Mouse (Mus musculus) kidney, embryonic 14.5 days (tissue): Measurements from ENCODE around the gene Ntpcr. TPM values are rescaled to one million over a fixed set of nuclear protein-coding genes. Genes with fewer than 3 reads are reported as not detected.

Source experiments
- ATAC-seq: fragments of 200-750 bp; cut with Nextera tagmentation; 2 replicates; pipeline ENCODE4 v1.8.0; 2017; ENCODE audit warnings: moderate number of reproducible peaks, mild to moderate bottlenecking, moderate TSS enrichment, moderate library complexity; ENCODE audit not compliant: low FRiP score, low TSS enrichment
- H3K27ac ChIP-seq: fragments of 300-500 bp; sonication (generic); 2 replicates; pipeline ENCODE4 v1.5.1; 2014; ENCODE audit warnings: low read depth, mild to moderate bottlenecking, low read length, moderate library complexity, mixed read lengths
- H3K27me3 ChIP-seq: fragments of 300-500 bp; sonication (generic); 2 replicates; pipeline ENCODE4 v1.6.1; 2014; ENCODE audit warnings: mild to moderate bottlenecking, low read length; ENCODE audit not compliant: control insufficient read depth, insufficient read depth
- H3K36me3 ChIP-seq: fragments of 300-500 bp; sonication (generic); 2 replicates; pipeline ENCODE4 v1.6.1; 2014; ENCODE audit warnings: low read length, mixed read lengths; ENCODE audit not compliant: control insufficient read depth, insufficient read depth
- H3K4me1 ChIP-seq: fragments of 300-500 bp; sonication (generic); 2 replicates; pipeline ENCODE4 v1.6.1; 2014; ENCODE audit warnings: low read length, mixed read lengths; ENCODE audit not compliant: control insufficient read depth, insufficient read depth
- H3K4me2 ChIP-seq: fragments of 300-500 bp; sonication (generic); replicated peaks from 2 replicates; pipeline ENCODE4 v1.6.1; 2014; ENCODE audit warnings: low read depth, mild to moderate bottlenecking, low read length
- H3K4me3 ChIP-seq: fragments of 300-500 bp; sonication (generic); 2 replicates; pipeline ENCODE4 v1.5.1; 2014; ENCODE audit warnings: mild to moderate bottlenecking, low read length
- H3K9ac ChIP-seq: fragments of 300-500 bp; sonication (generic); 2 replicates; pipeline ENCODE4 v1.6.1; 2014; ENCODE audit warnings: low read depth, mild to moderate bottlenecking, low read length, moderate library complexity
- H3K9me3 ChIP-seq: fragments of 300-500 bp; sonication (generic); 2 replicates; pipeline ENCODE4 v1.6.1; 2016; ENCODE audit warnings: low read length; ENCODE audit not compliant: control insufficient read depth
- WGBS: fragments of 180-500 bp; shearing (Covaris S2); extraction: QIAGEN DNeasy Blood & Tissue Kit; methylation state at CpG from one replicate; pipeline ENCODE4 v1.1.7; 2014; 5-methylcytosine and 5-hydroxymethylcytosine counted together
- polyA plus RNA-seq: library from polyadenylated mRNA; unstranded; fragments of >200 nt; fragmentation: Nextera tagmentation; extraction: Ambion mirVana; gene quantifications from 2 replicates; pipeline ENCODE4 v1.2.1, GENCODE M21; 2014

Ntpcr gene
- polyA plus RNA-seq, 1 experiment from 2014 or later: 29.3 TPM

GRCm38 (mm10) chr8:125750846-125751245 lies 21.1 kb downstream of the Ntpcr start:
- peak; percentile 4; the same call in 1 of the 2 replicates for ATAC-seq

GRCm38 (mm10) chr8:125755896-125756295 lies 26.1 kb downstream of the Ntpcr start:
- H3K27me3 ChIP-seq: no peaks in the 10 kb centered on the region
- no peak overlapping the region for H3K4me2 ChIP-seq
- no peak overlapping the region for H3K27ac ChIP-seq
- WGBS: 78% methylated on average over 8 of the region's 8 CpGs
- H3K4me1 ChIP-seq: peaks cover 16% of the 10 kb centered on the region
- H3K9me3 ChIP-seq: no peaks in the 10 kb centered on the region
- H3K4me3 ChIP-seq: no peak overlapping the region
- ATAC-seq: no peak
- H3K36me3 ChIP-seq: no peaks in the 10 kb centered on the region
- H3K9ac ChIP-seq: no peak overlapping the region

More at GRCm38 (mm10) chr8:125750846-125751245, 21.1 kb downstream of the Ntpcr start:
- Histone ChIP-seq H3K4me1 (peaks cover 18% of the 10 kb centered on the region), H3K4me2 (no peak overlapping the region), H3K9me3 (no peaks in the 10 kb centered on the region), H3K9ac (0 out of 2 replicates have a peak overlapping the region, but pooled peaks have one; percentile 18), H3K4me3 (no peak overlapping the region), H3K27ac (peak overlapping the region; percentile 51; the same call in 1 of the 2 replicates), H3K27me3 (no peaks in the 10 kb centered on the region), H3K36me3 (no peaks in the 10 kb centered on the region)
- 36% methylated on average over 8 of the region's 8 CpGs for WGBS

GRCm38 (mm10) chr8:125756391-125757105 lies 26.8 kb downstream of the Ntpcr start:
- no peaks in the 10 kb centered on the region for H3K36me3 ChIP-seq
- H3K4me1 ChIP-seq: peaks cover 9% of the 10 kb centered on the region
- no peak overlapping the region for H3K4me3 ChIP-seq
- no peaks in the 10 kb centered on the region for H3K27me3 ChIP-seq
- no peak overlapping the region for H3K9ac ChIP-seq
- no peak overlapping the region for H3K4me2 ChIP-seq
- peak; percentile 54 for ATAC-seq
- no peaks in the 10 kb centered on the region for H3K9me3 ChIP-seq
- no peak overlapping the region for H3K27ac ChIP-seq
- WGBS: 31% methylated on average over 9 of the region's 9 CpGs

GRCm38 (mm10) chr8:125757106-125757496 lies 27.3 kb downstream of the Ntpcr start:
- no peak overlapping the region for H3K9ac ChIP-seq
- 0 out of 2 replicates have a peak, but pooled peaks have one; percentile 4 for ATAC-seq
- peaks cover 9% of the 10 kb centered on the region for H3K4me1 ChIP-seq
- no peaks in the 10 kb centered on the region for H3K9me3 ChIP-seq
- H3K27me3 ChIP-seq: no peaks in the 10 kb centered on the region
- 84% methylated on average over 1 of the region's 1 CpGs for WGBS
- H3K4me2 ChIP-seq: no peak overlapping the region
- no peak overlapping the region for H3K27ac ChIP-seq
- H3K4me3 ChIP-seq: no peak overlapping the region
- H3K36me3 ChIP-seq: no peaks in the 10 kb centered on the region

GRCm38 (mm10) chr8:125759022-125759421 lies 29.3 kb downstream of the Ntpcr start:
- no peak overlapping the region for H3K9ac ChIP-seq
- H3K27ac ChIP-seq: no peak overlapping the region
- H3K4me1 ChIP-seq: peaks cover 9% of the 10 kb centered on the region
- no peak overlapping the region for H3K4me2 ChIP-seq
- WGBS: 49% methylated on average over 10 of the region's 10 CpGs
- ATAC-seq: no peak
- H3K9me3 ChIP-seq: 0 out of 2 replicates have a peak, but pooled peaks cover 6% of the 10 kb centered on the region
- H3K4me3 ChIP-seq: no peak overlapping the region
- H3K36me3 ChIP-seq: no peaks in the 10 kb centered on the region
- H3K27me3 ChIP-seq: no peaks in the 10 kb centered on the region

GRCm38 (mm10) chr8:125763066-125763786 lies 33.5 kb downstream of the Ntpcr start:
- WGBS: 89% methylated on average over 16 of the region's 16 CpGs
- Histone ChIP-seq H3K4me1 (no peaks in the 10 kb centered on the region), H3K4me2 (no peak overlapping the region), H3K9ac (no peak overlapping the region), H3K4me3 (no peak overlapping the region), H3K9me3 (0 out of 2 replicates have a peak, but pooled peaks cover 6% of the 10 kb centered on the region), H3K27ac (no peak overlapping the region), H3K36me3 (no peaks in the 10 kb centered on the region), H3K27me3 (no peaks in the 10 kb centered on the region)
- ATAC-seq: no peak

- no peak for ATAC-seq
- H3K4me1 ChIP-seq: no peaks in the 10 kb centered on the region
Observed at GRCm38 (mm10) chr8:125768079-125768478, 38.3 kb downstream of the Ntpcr start.

GRCm38 (mm10) chr8:125772300-125772699 lies 42.5 kb downstream of the Ntpcr start:
- H3K9ac ChIP-seq: no peak overlapping the region
- 62% methylated on average over 2 of the region's 2 CpGs for WGBS
- H3K27me3 ChIP-seq: no peaks in the 10 kb centered on the region
- no peak overlapping the region for H3K4me3 ChIP-seq
- no peak for ATAC-seq
- H3K9me3 ChIP-seq: no peaks in the 10 kb centered on the region
- H3K4me2 ChIP-seq: no peak overlapping the region
- H3K27ac ChIP-seq: no peak overlapping the region
- H3K36me3 ChIP-seq: no peaks in the 10 kb centered on the region
- H3K4me1 ChIP-seq: no peaks in the 10 kb centered on the region

More at GRCm38 (mm10) chr8:125768079-125768478, 38.3 kb downstream of the Ntpcr start:
- H3K36me3 ChIP-seq: no peaks in the 10 kb centered on the region
- 0 out of 2 replicates have a peak, but pooled peaks cover 6% of the 10 kb centered on the region for H3K9me3 ChIP-seq
- H3K27me3 ChIP-seq: no peaks in the 10 kb centered on the region
- H3K4me3 ChIP-seq: no peak overlapping the region
- H3K27ac ChIP-seq: no peak overlapping the region
- 77% methylated on average over 10 of the region's 10 CpGs for WGBS
- no peak overlapping the region for H3K4me2 ChIP-seq
- H3K9ac ChIP-seq: no peak overlapping the region

- no peak overlapping the region for H3K4me3 ChIP-seq
- H3K4me1 ChIP-seq: no peaks in the 10 kb centered on the region
- H3K9ac ChIP-seq: no peak overlapping the region
- no peaks in the 10 kb centered on the region for H3K9me3 ChIP-seq
- no peak overlapping the region for H3K4me2 ChIP-seq
- no peaks in the 10 kb centered on the region for H3K27me3 ChIP-seq
- no peak for ATAC-seq
- H3K36me3 ChIP-seq: no peaks in the 10 kb centered on the region
- 66% methylated on average over 7 of the region's 7 CpGs for WGBS
- H3K27ac ChIP-seq: no peak overlapping the region
Observed at GRCm38 (mm10) chr8:125773281-125773803, 43.6 kb downstream of the Ntpcr start.
